Mouse (Mus musculus): ENCODE results near the gene Ttc8. TPM values are rescaled to one million over a fixed set of nuclear protein-coding genes. Genes with fewer than 3 reads are reported as not detected.

The Ttc8 gene
- polyA plus RNA-seq, 1 experiment, result 6.2 TPM

DNA sequence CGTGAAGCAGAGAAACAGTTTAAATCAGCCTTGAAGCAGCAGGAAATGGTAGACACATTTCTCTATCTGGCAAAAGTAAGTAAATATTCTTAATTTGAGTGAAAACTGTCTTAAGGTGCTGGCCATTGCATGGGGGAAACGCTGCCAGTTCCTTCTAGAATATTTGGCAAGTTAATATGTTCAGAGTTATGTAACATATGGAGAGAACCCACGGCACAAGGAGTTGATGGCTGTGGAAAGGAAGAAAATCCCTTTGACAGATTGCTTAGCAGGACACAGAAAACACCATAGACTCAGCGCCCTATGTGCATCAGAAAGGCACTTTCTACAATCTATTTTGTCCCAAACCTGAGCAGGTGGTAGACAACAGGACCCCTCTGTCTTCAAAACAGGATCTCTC lies 41.0 kb downstream of the Ttc8 start:
- Histone ChIP-seq H3K79me2 (ENCODE audit: control insufficient read depth, insufficient read depth) (no peaks in the 10 kb centered on the region), H3ac (ENCODE audit: control insufficient read depth, insufficient read length) (no peak overlapping the region), H3K4me2 (ENCODE audit: low read depth) (no peak overlapping the region), H3K4me3 (no peak overlapping the region), H3K36me3 (ENCODE audit: control insufficient read depth, insufficient read depth) (no peaks in the 10 kb centered on the region), H3K27me3 (ENCODE audit: control insufficient read depth, insufficient read depth, insufficient read length) (no peaks in the 10 kb centered on the region)
- no peak for TF ChIP-seq POLR2AphosphoS2 (IDR thresholded peaks at IDR 0.05; ENCODE audit: insufficient read length, low read depth)
- TF ChIP-seq USF1 (IDR thresholded peaks at IDR 0.05; ENCODE audit: low read depth), result no peak
- TF ChIP-seq TCF12 (IDR thresholded peaks at IDR 0.05; ENCODE audit: insufficient read depth, poor library complexity, severe bottlenecking), result no peak

DNA sequence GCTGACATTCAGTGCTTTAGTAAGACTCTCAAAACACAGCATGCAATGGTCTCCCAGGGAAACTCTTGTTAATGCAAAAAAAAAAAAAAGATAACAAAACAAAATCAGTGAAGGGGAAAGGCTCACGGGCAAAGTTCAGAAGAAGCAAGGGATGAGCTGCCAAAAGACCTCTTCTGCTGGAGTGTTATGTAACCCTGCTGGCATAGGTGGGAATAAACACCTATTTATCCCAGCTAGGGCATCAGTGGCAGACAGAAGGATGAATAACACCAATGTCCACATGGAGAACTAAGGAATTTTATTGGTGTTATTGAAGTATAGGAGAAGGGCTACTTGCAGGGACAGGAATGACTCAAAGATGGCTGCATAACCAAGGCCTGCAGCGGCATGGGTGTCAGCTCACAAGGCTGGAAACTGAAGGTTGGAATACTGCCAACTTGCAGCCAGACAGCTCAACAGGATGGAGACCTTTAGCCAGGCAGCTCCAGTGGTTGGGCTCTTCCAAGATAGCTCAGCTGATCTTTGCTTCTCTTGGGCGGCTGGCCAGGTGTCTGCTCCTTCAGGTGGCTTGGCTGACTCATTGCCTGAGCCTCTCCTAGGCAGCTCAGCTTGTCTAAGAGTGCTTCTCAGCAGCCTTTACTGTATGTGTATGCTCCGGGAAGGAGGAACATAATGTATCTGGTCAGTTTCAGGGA lies 45.2 kb downstream of the Ttc8 start:
- Histone ChIP-seq H3K36me3 (ENCODE audit: control insufficient read depth, insufficient read depth) (no peaks in the 10 kb centered on the region), H3K4me3 (no peak overlapping the region), H3ac (ENCODE audit: control insufficient read depth, insufficient read length) (no peak overlapping the region), H3K79me2 (ENCODE audit: control insufficient read depth, insufficient read depth) (no peaks in the 10 kb centered on the region), H3K4me2 (ENCODE audit: low read depth) (no peak overlapping the region), H3K27me3 (ENCODE audit: control insufficient read depth, insufficient read depth, insufficient read length) (no peaks in the 10 kb centered on the region)
- TF ChIP-seq TCF3 (IDR thresholded peaks at IDR 0.05; ENCODE audit: insufficient read length, low read depth) (no peak), CEBPB (IDR thresholded peaks at IDR 0.05; ENCODE audit: insufficient read depth, poor library complexity, severe bottlenecking) (no peak), SRF (IDR thresholded peaks at IDR 0.05; ENCODE audit: control insufficient read depth, insufficient read length, low read depth) (no peak), TCF12 (IDR thresholded peaks at IDR 0.05; ENCODE audit: insufficient read depth, poor library complexity, severe bottlenecking) (no peak), MYOG (IDR thresholded peaks at IDR 0.05; ENCODE audit: control insufficient read depth in 1 of 3, insufficient read depth in 1 of 3, insufficient read length in 2 of 3, low read depth in 2 of 3) (no peak), USF1 (IDR thresholded peaks at IDR 0.05; ENCODE audit: low read depth) (no peak), MAX (IDR thresholded peaks at IDR 0.05; ENCODE audit: low read depth) (no peak), REST (IDR thresholded peaks at IDR 0.05; ENCODE audit: insufficient read depth, insufficient read length) (no peak), MYOD1 (IDR thresholded peaks at IDR 0.05; ENCODE audit: control insufficient read depth in 1 of 3, insufficient read length in 2 of 3, low read depth in 2 of 3) (no peak)

DNA sequence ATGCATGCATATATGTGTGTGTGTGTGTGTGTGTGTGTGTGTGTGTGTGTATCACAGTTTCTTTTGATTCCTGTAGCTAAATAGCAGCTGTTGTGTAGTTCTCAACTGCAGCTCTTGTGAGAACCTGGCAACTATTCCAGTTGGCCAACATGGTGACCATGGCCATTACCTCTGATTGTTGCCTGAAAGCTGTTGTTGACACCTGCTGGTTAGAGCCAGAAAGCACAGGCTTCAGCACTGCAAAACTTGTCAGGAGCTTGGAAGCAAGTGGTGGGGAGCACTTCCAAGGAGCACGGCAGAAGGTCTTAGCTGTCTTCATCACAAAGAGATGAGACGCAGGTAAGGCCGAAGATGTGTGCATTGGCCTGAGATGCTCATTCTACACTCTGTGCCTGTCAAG lies 51.9 kb downstream of the Ttc8 start:
- no peaks in the 10 kb centered on the region for H3K27me3 ChIP-seq (ENCODE audit: control insufficient read depth, insufficient read depth, insufficient read length)
- TF ChIP-seq E2F4 (IDR thresholded peaks at IDR 0.05; ENCODE audit: insufficient read depth), result no peak
- TF ChIP-seq MYOG (IDR thresholded peaks at IDR 0.05; ENCODE audit: control insufficient read depth in 1 of 3, insufficient read depth in 1 of 3, insufficient read length in 2 of 3, low read depth in 2 of 3), result no peak
- TF ChIP-seq TCF12 (IDR thresholded peaks at IDR 0.05; ENCODE audit: insufficient read depth, poor library complexity, severe bottlenecking), result no peak
- TF ChIP-seq SRF (IDR thresholded peaks at IDR 0.05; ENCODE audit: control insufficient read depth, insufficient read length, low read depth), result no peak
- TF ChIP-seq MAX (IDR thresholded peaks at IDR 0.05; ENCODE audit: low read depth), result no peak
- TF ChIP-seq POLR2A (IDR thresholded peaks at IDR 0.05; ENCODE audit: insufficient read length, low read depth), result no peak
- no peak for TF ChIP-seq REST (IDR thresholded peaks at IDR 0.05; ENCODE audit: insufficient read depth, insufficient read length)
- TF ChIP-seq USF1 (IDR thresholded peaks at IDR 0.05; ENCODE audit: low read depth), result no peak
- TF ChIP-seq MYOD1 (IDR thresholded peaks at IDR 0.05; ENCODE audit: control insufficient read depth in 1 of 3, insufficient read length in 2 of 3, low read depth in 2 of 3), result no peak
- no peak for TF ChIP-seq TCF3 (IDR thresholded peaks at IDR 0.05; ENCODE audit: insufficient read length, low read depth)
- TF ChIP-seq CEBPB (IDR thresholded peaks at IDR 0.05; ENCODE audit: insufficient read depth, poor library complexity, severe bottlenecking), result no peak
- no peak for TF ChIP-seq POLR2AphosphoS2 (IDR thresholded peaks at IDR 0.05; ENCODE audit: insufficient read length, low read depth)
- no peak overlapping the region for H3ac ChIP-seq (ENCODE audit: control insufficient read depth, insufficient read length)
- no peaks in the 10 kb centered on the region for H3K79me2 ChIP-seq (ENCODE audit: control insufficient read depth, insufficient read depth)
- H3K4me3 ChIP-seq, result no peak overlapping the region
- no peak overlapping the region for H3K4me2 ChIP-seq (ENCODE audit: low read depth)
- H3K36me3 ChIP-seq (ENCODE audit: control insufficient read depth, insufficient read depth), result no peaks in the 10 kb centered on the region

DNA sequence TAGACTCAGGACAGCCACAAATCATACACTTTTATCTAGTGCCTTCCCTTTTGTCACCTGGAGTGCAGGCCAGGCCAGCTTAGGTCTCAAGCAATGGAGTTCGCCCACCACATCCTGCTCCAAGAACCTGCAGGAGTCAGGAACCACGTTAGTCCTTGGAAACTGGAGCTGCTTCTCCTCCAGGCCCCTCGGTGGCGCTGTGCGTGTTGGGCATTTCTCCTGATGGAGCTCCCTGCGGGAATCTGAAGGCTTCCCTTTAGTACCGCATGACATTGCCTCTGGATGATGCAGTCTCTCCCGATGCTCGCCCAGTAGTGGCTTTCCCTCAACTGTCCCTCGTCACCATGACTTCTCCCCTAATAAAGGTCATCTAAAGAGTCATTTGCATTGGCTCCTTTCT lies 53.1 kb downstream of the Ttc8 start:
- H3K36me3 ChIP-seq (ENCODE audit: control insufficient read depth, insufficient read depth), result no peaks in the 10 kb centered on the region

More for the DNA sequence above, 53.1 kb downstream of the Ttc8 start:
- no peak overlapping the region for H3ac ChIP-seq (ENCODE audit: control insufficient read depth, insufficient read length)
- H3K79me2 ChIP-seq (ENCODE audit: control insufficient read depth, insufficient read depth), result no peaks in the 10 kb centered on the region
- no peak overlapping the region for H3K4me2 ChIP-seq (ENCODE audit: low read depth)
- H3K4me3 ChIP-seq, result no peak overlapping the region
- H3K27me3 ChIP-seq (ENCODE audit: control insufficient read depth, insufficient read depth, insufficient read length), result no peaks in the 10 kb centered on the region
- TF ChIP-seq USF1 (IDR thresholded peaks at IDR 0.05; ENCODE audit: low read depth), result no peak
- no peak for TF ChIP-seq MAX (IDR thresholded peaks at IDR 0.05; ENCODE audit: low read depth)
- no peak for TF ChIP-seq TCF12 (IDR thresholded peaks at IDR 0.05; ENCODE audit: insufficient read depth, poor library complexity, severe bottlenecking)
- TF ChIP-seq E2F4 (IDR thresholded peaks at IDR 0.05; ENCODE audit: insufficient read depth), result no peak
- no peak for TF ChIP-seq TCF3 (IDR thresholded peaks at IDR 0.05; ENCODE audit: insufficient read length, low read depth)
- no peak for TF ChIP-seq POLR2A (IDR thresholded peaks at IDR 0.05; ENCODE audit: insufficient read length, low read depth)
- no peak for TF ChIP-seq SRF (IDR thresholded peaks at IDR 0.05; ENCODE audit: control insufficient read depth, insufficient read length, low read depth)
- TF ChIP-seq MYOG (IDR thresholded peaks at IDR 0.05; ENCODE audit: control insufficient read depth in 1 of 3, insufficient read depth in 1 of 3, insufficient read length in 2 of 3, low read depth in 2 of 3), result no peak
- no peak for TF ChIP-seq CEBPB (IDR thresholded peaks at IDR 0.05; ENCODE audit: insufficient read depth, poor library complexity, severe bottlenecking)
- no peak for TF ChIP-seq POLR2AphosphoS2 (IDR thresholded peaks at IDR 0.05; ENCODE audit: insufficient read length, low read depth)
- TF ChIP-seq REST (IDR thresholded peaks at IDR 0.05; ENCODE audit: insufficient read depth, insufficient read length), result no peak
- TF ChIP-seq MYOD1 (IDR thresholded peaks at IDR 0.05; ENCODE audit: control insufficient read depth in 1 of 3, insufficient read length in 2 of 3, low read depth in 2 of 3), result no peak

Measured in myocyte (in vitro differentiated cells).